Mouse (Mus musculus) intestine, embryonic 14.5 days (tissue): ENCODE results near the gene Sypl2. TPM values are rescaled to one million over a fixed set of nuclear protein-coding genes. Genes with fewer than 3 reads are reported as not detected.

Source experiments
- ATAC-seq: fragments of 200-750 bp; cut with Nextera tagmentation; replicated peaks from 2 replicates; pipeline ENCODE4 v1.8.0; 2017; ENCODE audit warnings: low read depth, moderate number of reproducible peaks, moderate TSS enrichment, moderate library complexity; ENCODE audit not compliant: low FRiP score, low TSS enrichment
- DNase-seq: peaks from one replicate; pipeline ENCODE4 v3.0.0-alpha.2; 2018; ENCODE audit warnings: low spot score
- H3K27ac ChIP-seq: fragments of 300-500 bp; sonication (generic); 2 replicates; pipeline ENCODE4 v1.5.1; 2014; ENCODE audit warnings: low read depth, mild to moderate bottlenecking, control low read depth
- H3K27me3 ChIP-seq: fragments of 300-500 bp; sonication (generic); replicated peaks from 2 replicates; pipeline ENCODE4 v1.6.1; 2014; ENCODE audit warnings: low read length, control low read depth; ENCODE audit not compliant: control insufficient read depth, insufficient read depth
- H3K36me3 ChIP-seq: fragments of 300-500 bp; sonication (generic); 2 replicates; pipeline ENCODE4 v1.6.1; 2014; ENCODE audit warnings: low read length, control low read depth; ENCODE audit not compliant: control insufficient read depth, insufficient read depth
- H3K4me1 ChIP-seq: fragments of 300-500 bp; sonication (generic); replicated peaks from 2 replicates; pipeline ENCODE4 v1.6.1; 2014; ENCODE audit warnings: low read length, control low read depth, mixed read lengths; ENCODE audit not compliant: control insufficient read depth, insufficient read depth
- H3K4me2 ChIP-seq: fragments of 300-500 bp; sonication (generic); 2 replicates; pipeline ENCODE4 v1.6.1; 2014; ENCODE audit warnings: low read length
- H3K4me3 ChIP-seq: fragments of 300-500 bp; sonication (generic); 2 replicates; pipeline ENCODE4 v1.5.1; 2014; ENCODE audit warnings: low read depth, low read length, control low read depth, mixed read lengths
- H3K9ac ChIP-seq: fragments of 300-500 bp; sonication (generic); 2 replicates; pipeline ENCODE4 v1.6.1; 2014; ENCODE audit warnings: mild to moderate bottlenecking, low read length
- H3K9me3 ChIP-seq: fragments of 300-500 bp; sonication (generic); 2 replicates; pipeline ENCODE4 v1.6.1; 2016; ENCODE audit warnings: low read length, control low read depth; ENCODE audit not compliant: control insufficient read depth
- WGBS: fragments of 180-500 bp; shearing (Covaris S2); extraction: QIAGEN DNeasy Blood & Tissue Kit; methylation state at CpG from one replicate; pipeline ENCODE4 v1.1.7; 2014; 5-methylcytosine and 5-hydroxymethylcytosine counted together
- polyA plus RNA-seq: library from polyadenylated mRNA; unstranded; fragments of >200 nt; fragmentation: Nextera tagmentation; extraction: Ambion mirVana; gene quantifications from 2 replicates; pipeline ENCODE4 v1.2.1, GENCODE M21; 2014

Sypl2 gene
- polyA plus RNA-seq, 1 experiment from 2014 or later = 0.08 TPM

GRCm38 (mm10) chr3:108231646-108232045, 5.2 kb upstream of the Sypl2 start:
- H3K9me3 ChIP-seq = no peaks in the 10 kb centered on the region
- H3K27ac ChIP-seq = no peak overlapping the region

DNA sequence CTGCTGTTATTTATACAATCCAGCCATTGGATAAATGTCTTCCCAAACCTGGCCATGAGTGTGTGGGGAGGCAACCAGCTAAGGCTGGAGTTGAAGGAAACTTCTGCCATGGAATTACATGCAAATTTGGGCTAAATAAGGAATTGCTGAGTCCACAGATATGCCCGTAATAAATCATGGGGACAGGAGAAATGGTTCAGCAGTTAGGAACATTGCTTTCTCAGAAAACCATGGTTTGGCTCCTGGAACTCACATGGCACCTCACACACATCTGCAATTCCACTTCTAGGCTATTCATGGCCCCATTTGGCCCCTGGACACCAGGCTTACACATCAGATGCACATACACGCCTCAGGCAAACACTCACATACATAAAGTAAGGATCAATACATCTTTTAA, 1.1 kb upstream of the Sypl2 start:
- no peaks in the 10 kb centered on the region for H3K36me3 ChIP-seq
- H3K9me3 ChIP-seq = no peaks in the 10 kb centered on the region
- 0 out of 2 replicates have a peak, but pooled peaks cover 4% of the 10 kb centered on the region for H3K4me1 ChIP-seq
- H3K27me3 ChIP-seq = peaks cover 47% of the 10 kb centered on the region
- no peak overlapping the region for H3K4me2 ChIP-seq
- 87% methylated on average over 2 of the region's 2 CpGs for WGBS
- 0 out of 2 replicates have a peak overlapping the region, but pooled peaks have one; percentile 40 for H3K4me3 ChIP-seq
- ATAC-seq (no peak), DNase-seq (no peak)
- no peak overlapping the region for H3K27ac ChIP-seq
- no peak overlapping the region for H3K9ac ChIP-seq

More at GRCm38 (mm10) chr3:108231646-108232045, 5.2 kb upstream of the Sypl2 start:
- H3K36me3 ChIP-seq = no peaks in the 10 kb centered on the region
- H3K27me3 ChIP-seq = peaks cover 11% of the 10 kb centered on the region
- WGBS = 77% methylated on average over 4 of the region's 4 CpGs
- ATAC-seq (no peak), DNase-seq (no peak)
- no peak overlapping the region for H3K4me2 ChIP-seq
- no peak overlapping the region for H3K4me3 ChIP-seq
- no peak overlapping the region for H3K9ac ChIP-seq
- H3K4me1 ChIP-seq = 0 out of 2 replicates have a peak, but pooled peaks cover 4% of the 10 kb centered on the region

DNA sequence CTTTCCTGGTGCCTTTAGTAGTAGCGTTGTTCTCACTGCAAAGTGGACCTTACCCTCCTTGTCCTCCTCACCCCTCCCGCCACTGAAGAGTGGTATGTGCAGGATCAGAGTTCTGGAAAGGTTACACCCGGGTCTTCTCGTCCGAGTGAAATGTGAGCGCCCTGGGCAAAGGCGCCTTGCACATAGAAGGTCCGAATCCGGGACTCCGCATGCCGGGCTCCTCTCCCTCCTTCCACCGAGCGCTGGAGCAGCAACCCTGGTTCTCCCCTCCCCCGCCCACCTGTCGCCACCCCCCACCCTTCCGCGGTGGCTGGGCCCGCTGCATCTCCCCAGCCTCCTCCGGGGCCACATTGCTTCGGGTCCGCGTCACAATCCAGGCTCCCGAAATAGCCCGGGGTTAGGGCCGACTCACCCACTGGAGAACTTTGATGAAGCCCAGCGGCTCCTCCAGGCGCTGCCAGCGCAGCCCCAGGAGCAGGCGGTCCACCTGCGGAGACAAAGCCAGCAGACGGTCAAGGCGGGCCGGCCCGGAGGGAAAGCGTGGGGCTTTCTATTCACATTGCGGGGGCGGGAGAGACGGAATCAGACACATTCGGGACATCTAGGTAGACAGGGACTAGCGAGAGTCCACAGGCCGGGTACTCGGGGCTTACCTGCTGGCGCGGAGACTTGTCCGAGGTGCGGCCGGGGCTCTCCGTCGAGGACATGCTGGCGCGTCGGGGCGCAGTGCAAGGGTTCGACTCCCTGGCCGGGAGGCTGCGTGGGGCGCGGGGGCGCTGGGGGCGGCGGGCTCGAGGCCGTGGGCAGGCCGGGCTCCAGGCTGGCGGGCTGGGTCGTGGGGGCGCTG, 514 bp downstream of the Sypl2 start:
- peaks cover 59% of the 10 kb centered on the region for H3K27me3 ChIP-seq
- H3K9me3 ChIP-seq = no peaks in the 10 kb centered on the region
- 0 out of 2 replicates have a peak, but pooled peaks cover 4% of the 10 kb centered on the region for H3K4me1 ChIP-seq
- peak; percentile 74 for DNase-seq
- H3K9ac ChIP-seq = peak overlapping the region; percentile 37
- H3K4me3 ChIP-seq = peak overlapping the region; percentile 40
- no peaks in the 10 kb centered on the region for H3K36me3 ChIP-seq
- H3K27ac ChIP-seq = no peak overlapping the region
- 2% methylated on average over 63 of the region's 67 CpGs for WGBS
- H3K4me2 ChIP-seq = peak overlapping the region; percentile 71
- ATAC-seq = peak; percentile 47; the same call in 1 of the 2 replicates

GRCm38 (mm10) chr3:108220661-108221060, 5.8 kb downstream of the Sypl2 start:
- ATAC-seq (no peak), DNase-seq (no peak)
- Histone ChIP-seq H3K9me3 (no peaks in the 10 kb centered on the region), H3K4me3 (no peak overlapping the region), H3K36me3 (no peaks in the 10 kb centered on the region), H3K9ac (no peak overlapping the region), H3K4me1 (no peaks in the 10 kb centered on the region), H3K27ac (no peak overlapping the region), H3K4me2 (no peak overlapping the region), H3K27me3 (peaks cover 39% of the 10 kb centered on the region)
- 79% methylated on average over 3 of the region's 3 CpGs for WGBS

DNA sequence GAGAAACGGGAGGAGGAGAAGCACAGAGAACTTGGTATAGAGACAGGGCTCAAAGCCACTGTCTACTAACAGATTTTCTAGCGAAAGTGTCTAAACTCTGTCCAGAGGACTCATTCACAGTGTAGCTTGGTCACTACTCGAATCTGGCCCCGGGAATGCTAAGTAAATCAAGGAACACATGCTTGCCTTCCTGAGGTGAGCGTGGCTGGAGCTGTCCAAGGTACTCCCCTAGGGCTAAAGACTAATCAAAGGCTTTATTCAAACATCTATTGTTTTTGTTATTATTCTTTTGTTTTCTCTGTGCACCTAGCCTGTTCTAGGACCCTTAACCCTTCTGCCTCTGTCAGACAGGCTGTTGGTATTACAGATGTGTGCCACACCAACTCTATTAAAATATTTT, 11.7 kb downstream of the Sypl2 start:
- no peaks in the 10 kb centered on the region for H3K36me3 ChIP-seq
- no peaks in the 10 kb centered on the region for H3K9me3 ChIP-seq
- no peak overlapping the region for H3K9ac ChIP-seq
- 11% methylated on average over 5 of the region's 5 CpGs for WGBS
- H3K4me2 ChIP-seq = no peak overlapping the region
- ATAC-seq (no peak), DNase-seq (peak; percentile 74)
- no peaks in the 10 kb centered on the region; the same call in 1 of the 2 replicates for H3K27me3 ChIP-seq
- H3K4me1 ChIP-seq = no peaks in the 10 kb centered on the region
- H3K27ac ChIP-seq = no peak overlapping the region
- H3K4me3 ChIP-seq = no peak overlapping the region

GRCm38 (mm10) chr3:108212406-108212805, 14.0 kb downstream of the Sypl2 start:
- ATAC-seq = no peak
- Histone ChIP-seq H3K36me3 (peaks cover 2% of the 10 kb centered on the region; the same call in 1 of the 2 replicates), H3K9ac (no peak overlapping the region), H3K4me2 (no peak overlapping the region), H3K27ac (no peak overlapping the region), H3K4me3 (no peak overlapping the region), H3K9me3 (no peaks in the 10 kb centered on the region), H3K27me3 (no peaks in the 10 kb centered on the region; the same call in 1 of the 2 replicates), H3K4me1 (peaks cover 15% of the 10 kb centered on the region)
- DNase-seq = no peak
- 79% methylated on average over 8 of the region's 8 CpGs for WGBS

DNA sequence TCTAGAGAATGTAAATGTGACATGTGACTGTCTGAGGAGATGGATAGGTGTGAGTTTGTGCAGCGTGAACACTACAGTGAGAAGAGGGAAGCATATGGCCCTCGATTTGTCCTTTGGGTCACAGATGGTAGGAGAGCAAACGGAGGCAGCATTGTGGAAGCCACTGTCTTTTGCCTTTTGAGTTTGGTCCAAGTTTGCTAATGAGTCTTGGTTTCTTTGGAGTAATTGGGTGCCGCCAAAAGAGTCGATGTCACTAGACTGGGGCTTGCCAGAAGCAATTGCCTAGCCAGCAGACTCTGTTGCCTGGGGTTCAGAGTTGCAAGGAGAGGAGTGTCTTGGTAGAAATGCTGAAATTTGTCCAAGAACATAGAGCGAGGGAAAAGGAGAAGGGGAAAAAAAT, 14.6 kb downstream of the Sypl2 start:
- Histone ChIP-seq H3K36me3 (peaks cover 8% of the 10 kb centered on the region; the same call in 1 of the 2 replicates), H3K4me2 (no peak overlapping the region), H3K27me3 (no peaks in the 10 kb centered on the region; the same call in 1 of the 2 replicates), H3K27ac (no peak overlapping the region), H3K9me3 (no peaks in the 10 kb centered on the region), H3K4me1 (peaks cover 15% of the 10 kb centered on the region), H3K4me3 (no peak overlapping the region), H3K9ac (no peak overlapping the region)
- ATAC-seq (no peak), DNase-seq (no peak)
- 88% methylated on average over 6 of the region's 6 CpGs for WGBS

GRCm38 (mm10) chr3:108210771-108211139, 15.7 kb downstream of the Sypl2 start, which contains the start of gene Atxn7l2:
Gene Atxn7l2, minus strand, starts transcription at chr3:108210934.
- Histone ChIP-seq H3K4me3 (peak within 1 kb of the TSS; percentile 64), H3K36me3 (peaks cover 19% of the 10 kb centered on the region), H3K4me2 (peak within 1 kb of the TSS; percentile 89), H3K9ac (peak within 1 kb of the TSS; percentile 84), H3K9me3 (no peaks in the 10 kb centered on the region), H3K27ac (peak within 1 kb of the TSS; percentile 87), H3K27me3 (no peaks in the 10 kb centered on the region), H3K4me1 (peaks cover 15% of the 10 kb centered on the region)
- no peak for DNase-seq
- WGBS = under 1% methylated on average over 14 of the region's 14 CpGs
- peak; percentile 82 for ATAC-seq
